Mouse (Mus musculus) CD8-positive naive resting alpha-beta T cell, adult 2 months (primary cell): ENCODE data around the gene Cbx6.

ENCODE experiments used
- DNase-seq, 2 experiments: peaks; one replicate each; pipeline ENCODE4 v3.0.0; 2022; ENCODE audit warnings: low read depth in 2 of 2, low spot score in 2 of 2

Gene Cbx6

DNA sequence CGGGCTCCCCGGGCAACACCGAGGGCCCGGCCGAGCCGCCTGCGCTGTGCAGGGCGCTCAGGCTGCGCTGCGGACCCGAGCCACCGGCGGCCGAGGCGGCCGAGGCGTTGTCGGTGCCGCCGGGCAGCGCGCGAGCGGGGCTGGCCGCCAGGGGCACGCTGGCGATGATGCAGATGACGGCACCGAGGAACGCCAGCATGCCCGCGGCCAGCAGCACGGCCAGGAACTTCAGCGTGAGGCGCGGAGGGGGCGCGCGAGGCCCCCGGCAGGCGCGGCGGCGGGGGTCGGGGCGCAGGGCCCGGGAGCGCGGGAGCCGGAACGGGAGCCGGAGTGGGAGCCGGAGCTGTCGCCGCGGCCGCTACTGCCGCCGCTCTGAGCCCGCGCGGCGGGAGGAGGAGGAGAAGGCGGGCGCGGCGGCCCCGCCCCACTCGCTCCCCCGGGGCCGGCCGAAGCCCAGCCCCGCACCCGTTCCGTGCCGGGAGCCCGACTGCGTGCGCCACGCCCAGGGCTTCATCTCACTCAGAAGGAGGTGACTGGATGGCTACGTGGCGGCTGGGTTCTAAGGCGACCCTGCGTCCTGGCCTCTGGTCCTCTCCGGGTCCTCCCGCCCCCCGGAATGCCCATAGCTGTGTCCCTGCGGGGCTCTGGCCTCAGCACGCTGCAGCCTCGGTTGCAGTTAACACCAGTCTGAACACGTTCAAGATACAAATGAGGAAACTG lies 30.0 kb downstream of the Cbx6 start, which contains the start of gene Nptxr:
Nptxr (minus strand) TSS at position 415 of the 720 bp plus-strand sequence.
- no peak for DNase-seq

DNA sequence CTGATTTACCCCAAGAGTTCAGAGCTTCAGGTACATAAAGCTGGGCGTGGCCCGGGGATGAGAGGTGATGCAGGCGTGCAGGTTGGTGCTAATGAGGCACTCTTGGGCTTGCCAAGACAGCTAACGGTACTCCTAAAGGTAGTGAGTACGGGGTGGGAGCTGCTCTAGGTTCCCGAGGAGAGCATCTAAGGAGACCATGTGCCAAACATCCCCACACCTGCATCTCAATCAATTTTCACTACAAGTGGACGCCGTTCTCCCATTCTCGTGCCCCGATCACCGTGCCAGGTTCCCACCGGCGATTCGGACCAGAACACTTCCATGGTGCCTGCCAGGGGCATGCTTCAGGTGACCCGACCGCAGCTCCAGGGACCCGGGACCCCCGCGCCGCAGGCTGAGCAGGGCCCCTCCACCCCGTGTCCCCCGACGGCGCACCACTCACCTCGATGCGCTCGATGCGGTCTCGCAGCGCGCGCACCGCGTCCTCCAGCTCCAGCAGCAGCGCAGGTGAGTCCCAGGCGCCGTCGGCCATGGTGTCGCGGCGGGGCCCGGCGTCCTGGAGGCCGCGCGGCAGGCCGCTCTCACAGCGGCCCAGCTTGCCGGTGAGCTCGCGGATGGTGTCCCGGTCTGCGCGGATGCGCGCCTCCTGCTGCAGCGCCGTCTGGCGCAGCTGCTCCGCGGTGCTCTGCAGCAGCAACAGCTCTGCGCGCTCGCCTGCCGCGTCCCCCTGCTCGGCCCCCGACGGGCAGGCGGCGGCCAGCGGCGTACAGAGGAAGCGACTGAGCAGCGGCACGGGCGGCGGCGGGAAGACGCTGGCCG lies 30.7 kb downstream of the Cbx6 start:
- DNase-seq, result no peak

DNA sequence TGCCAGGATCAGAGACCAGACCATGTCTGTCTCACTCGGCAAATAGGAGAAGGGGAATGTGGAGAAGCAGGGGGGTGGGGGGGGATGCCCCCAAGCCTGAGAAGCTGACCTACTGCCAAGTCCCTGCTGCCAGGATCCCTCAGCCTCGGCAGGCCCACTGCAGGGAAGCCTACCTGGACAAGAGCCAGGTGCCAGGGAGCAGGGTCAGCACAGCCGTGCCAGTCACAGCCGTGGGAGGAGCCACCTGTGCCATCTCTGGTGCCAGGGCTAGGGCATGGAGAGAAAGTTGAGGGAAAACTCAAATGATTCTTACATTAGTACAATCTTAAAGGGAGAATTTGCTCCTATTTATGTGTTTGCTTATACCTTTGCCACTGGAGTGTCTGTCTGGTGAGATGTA lies 32.2 kb downstream of the Cbx6 start:
- no peak for DNase-seq

DNA sequence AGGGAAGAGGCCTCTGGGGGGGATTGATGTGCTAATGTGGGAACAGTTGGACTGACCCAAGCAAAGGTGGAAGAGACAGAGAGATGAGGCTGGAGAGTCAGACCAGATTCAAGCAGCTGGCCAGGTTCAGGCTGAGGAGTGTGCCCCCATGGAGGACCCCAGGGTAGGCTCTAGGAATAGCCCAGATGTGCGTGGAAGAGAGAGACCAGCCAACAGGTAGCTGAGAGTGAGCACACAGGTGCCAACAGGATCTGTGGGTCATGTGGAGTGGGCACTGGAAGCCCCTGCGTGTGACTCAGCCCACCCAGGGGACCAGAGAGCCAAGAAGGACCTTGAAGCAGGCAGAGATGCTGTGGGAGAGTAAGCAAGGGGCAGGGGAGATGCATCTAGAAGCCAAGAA lies 32.8 kb downstream of the Cbx6 start:
- no peak for DNase-seq

DNA sequence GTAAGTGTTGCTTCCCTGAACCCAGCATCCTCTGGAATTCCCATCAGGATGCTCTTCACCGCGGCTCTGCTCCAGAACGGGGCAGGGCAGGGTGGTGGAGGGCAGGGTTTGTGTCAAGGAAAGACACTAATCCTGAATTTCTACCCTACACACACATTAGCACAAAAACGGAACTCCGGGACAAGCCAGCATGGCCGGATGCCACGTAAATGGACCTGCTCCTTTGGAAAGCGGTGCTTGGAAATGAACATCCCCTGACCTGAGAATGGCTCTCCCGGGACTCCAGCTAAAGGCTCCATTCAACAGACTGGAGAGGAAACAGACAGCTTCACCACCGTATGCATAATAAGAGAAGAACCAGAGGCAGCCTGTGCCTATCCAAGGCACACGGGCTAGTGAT lies 33.8 kb downstream of the Cbx6 start:
- DNase-seq, result no peak

DNA sequence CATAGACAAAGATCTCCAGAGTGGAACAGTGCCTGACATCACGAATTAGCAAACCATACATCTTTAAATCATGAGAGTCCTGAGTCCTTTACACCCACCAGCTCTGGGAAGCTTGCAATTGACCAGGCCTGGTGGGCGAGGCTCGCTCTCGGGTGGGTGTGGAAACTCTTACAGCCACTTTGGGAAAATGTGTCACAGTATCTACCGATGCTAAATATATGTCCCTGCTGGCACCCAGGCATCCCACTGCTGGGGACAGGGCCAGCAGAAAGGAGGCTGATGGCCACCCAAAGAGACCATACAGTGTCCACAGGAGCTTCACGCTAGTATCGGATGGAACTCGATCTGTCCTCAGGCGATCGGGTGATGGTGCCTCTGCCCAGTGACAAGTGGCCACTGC lies 35.9 kb downstream of the Cbx6 start:
- no peak for DNase-seq

DNA sequence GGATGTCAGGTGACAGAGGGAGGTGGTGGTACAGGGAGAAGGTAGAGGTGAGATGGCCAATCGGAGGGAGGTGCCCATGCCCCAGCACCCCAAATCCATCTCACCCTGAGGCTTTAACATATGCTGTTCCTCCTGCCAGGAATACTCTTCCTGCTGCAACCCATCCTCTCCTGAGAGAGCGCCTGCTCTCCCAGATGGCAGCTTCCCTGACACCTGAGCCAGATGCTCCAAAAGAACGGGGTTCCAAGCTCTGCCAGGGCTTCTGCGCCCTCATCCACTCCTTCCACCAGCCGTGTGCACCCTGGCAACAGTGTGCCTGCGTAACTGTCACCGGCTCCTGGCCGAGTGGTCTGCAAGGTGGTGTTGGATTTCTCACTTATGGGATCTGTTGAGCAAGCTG lies 36.8 kb downstream of the Cbx6 start:
- DNase-seq, result no peak

DNA sequence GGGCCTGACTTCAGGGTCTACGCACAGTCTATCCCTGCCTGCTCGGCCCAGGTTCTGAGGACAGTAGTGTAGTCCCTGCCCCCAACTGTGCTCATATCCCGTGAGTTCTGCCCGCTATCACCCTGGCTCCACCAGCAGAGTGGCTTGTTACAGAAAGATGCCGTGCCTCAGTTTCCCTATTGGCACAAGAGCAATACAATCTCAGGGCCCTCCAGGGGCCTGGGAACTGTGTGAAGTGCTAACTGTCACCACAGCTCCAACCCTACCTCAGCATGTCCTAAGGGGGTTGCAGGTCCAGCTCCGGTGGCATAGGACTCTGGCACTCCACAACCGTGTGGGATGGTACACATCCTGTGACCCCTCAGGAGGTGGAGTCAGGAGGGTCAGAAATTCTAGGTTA lies 37.4 kb downstream of the Cbx6 start:
- no peak for DNase-seq

DNA sequence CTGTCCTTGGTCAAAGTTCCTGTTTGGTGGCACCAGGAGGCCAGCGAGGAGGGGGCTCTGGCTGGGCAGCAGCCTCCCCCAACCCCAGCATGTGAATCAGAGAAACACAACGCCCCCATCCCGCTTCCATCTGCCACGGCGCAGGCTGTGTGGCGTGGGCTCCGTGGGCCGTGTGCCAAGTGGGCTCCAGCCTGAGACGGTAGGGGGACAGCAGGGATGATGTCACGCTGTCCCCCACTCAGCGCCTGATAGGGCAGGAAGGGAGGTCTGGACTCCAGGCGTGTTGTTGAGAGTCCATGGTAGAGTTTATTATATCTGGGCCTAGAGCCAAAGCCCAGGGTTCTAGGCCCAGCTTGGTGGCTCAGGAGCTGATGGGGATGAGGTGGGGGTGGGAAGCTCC lies 38.2 kb downstream of the Cbx6 start:
- no peak for DNase-seq

DNA sequence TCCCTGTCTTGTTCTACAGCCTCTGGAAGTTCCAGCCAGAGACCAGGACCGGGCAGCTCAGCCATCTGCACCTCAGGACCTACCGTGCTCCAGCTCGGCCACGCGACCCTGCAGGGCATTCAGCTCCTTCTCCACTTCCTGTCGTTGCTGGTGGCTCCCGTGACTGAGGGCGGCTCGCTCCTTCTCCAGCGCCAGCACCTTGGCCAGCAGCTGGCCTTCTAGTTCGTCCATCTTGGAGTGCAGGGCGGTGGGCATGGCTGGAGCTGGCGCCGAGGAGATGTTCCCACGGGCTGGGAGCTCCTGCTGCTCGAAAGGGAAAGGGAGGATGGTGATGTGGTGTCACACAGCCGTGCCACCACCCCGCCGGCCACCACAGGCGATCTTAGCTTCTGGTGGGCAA lies 40.3 kb downstream of the Cbx6 start:
- no peak for DNase-seq

DNA sequence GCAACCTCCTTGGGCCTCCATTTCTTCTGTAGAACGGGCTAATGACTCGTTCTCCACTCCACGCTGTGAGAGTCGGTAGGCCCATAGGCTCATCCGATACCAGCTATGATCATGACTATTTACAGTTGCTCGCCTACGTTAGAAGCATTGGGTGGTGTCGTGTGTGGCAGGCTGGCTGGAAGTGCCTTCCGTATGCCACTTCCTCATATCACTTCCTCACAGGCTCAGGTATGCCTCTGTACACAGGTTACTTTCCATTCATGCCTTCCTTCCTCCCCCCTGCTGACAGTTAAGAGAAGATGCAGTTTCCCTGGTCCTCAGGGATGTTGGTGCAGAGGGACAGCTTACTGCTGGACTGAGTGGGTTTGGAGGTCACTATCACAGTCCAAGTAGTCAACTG lies 41.4 kb downstream of the Cbx6 start:
- no peak for DNase-seq

DNA sequence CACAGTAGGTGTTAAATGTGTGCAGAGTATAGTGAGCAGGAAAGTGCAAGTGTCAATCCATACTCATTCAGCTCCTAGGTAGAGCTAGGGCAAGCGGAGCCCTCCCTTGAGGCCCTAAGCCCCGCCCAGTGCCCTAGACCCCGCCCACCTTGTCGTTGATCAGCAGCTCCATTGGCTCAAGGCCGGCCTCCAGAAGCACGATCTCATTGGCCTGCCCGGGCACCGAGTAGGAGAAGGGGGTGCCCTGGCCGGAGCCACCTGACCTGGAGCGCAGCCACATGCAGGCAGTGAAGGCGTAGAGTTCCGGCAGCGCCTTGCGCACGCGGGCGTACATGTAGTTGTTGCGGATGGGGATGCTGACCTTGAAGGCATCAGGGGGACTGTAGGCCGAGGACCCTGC lies 42.0 kb downstream of the Cbx6 start:
- DNase-seq, result no peak

DNA sequence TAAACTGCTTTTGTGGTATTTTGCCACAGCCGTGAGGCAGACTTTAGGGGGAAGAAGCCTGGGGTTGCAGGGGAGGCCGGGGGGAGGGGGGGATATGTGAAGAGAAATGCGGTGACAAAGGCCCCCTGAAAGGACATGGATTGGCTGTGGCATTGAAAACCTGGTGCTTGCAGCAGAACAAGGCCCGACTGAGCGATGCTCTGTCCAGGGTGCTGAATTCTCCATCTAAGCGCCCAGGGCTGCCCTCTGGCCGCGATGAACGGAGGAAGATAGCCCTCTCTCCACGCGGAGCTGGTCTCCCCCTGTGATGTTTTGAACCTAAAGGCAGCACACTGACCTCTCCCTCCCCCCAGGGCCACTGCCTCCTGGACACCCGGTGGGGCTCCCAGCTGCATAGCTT lies 43.0 kb downstream of the Cbx6 start:
- DNase-seq, result no peak

DNA sequence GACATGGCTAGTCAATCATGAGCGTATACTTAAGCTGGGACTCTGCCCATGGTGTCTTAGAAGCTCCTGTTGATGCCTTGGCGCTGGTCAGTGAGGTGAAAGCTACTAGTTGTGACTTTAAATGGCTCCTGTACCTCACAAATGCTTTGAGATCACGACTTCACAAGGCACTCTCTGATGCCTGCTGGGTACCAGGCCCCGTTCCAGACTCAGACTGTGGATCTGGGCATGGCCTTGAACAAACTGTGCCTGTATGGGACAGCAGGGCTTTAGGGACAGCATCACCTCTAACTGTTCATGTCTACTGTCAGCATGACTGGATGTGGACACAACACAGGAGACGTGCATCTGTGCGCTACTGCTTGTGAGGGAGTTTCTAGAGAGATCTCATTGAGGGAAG lies 43.6 kb downstream of the Cbx6 start:
- DNase-seq, result no peak

DNA sequence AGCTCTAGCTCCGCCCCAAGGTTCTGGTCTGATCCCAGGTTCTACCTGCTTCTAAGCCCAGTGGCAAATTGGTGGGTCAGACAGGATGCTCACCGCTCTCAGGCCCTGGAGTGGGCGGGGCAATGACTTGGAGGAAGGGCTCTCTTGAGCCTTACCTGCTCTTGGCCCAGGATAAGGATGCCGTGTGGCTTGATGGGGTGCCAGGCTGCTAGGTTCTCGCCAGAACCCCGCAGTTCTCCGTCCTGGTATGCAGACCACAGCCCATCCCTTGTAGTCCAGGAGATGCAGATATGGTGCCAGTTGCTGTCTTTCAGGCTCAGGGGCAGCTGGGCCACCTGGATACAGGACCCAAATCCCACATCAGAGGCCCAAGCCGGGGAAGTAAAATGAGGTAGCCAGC lies 44.4 kb downstream of the Cbx6 start:
- no peak for DNase-seq

DNA sequence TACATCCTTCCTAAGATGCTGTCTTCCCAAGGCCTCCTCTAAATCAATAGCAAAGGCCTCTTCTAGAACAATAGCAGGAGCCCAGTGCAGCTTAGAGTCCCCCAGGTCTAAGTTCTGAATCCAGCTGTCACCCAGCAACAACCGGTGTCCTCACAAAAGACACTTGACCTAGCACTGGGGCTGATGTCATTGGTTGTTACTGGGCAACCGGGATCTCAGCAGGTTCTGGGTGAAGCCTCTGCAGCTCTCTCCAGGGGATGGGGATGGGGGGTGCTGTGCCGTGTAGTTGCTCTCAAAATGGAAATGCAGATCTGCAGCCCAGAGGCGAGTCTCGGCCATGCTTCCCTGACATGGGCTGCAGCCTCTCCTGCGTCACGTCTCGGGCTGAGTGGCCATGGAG lies 46.7 kb downstream of the Cbx6 start:
- no peak for DNase-seq

DNA sequence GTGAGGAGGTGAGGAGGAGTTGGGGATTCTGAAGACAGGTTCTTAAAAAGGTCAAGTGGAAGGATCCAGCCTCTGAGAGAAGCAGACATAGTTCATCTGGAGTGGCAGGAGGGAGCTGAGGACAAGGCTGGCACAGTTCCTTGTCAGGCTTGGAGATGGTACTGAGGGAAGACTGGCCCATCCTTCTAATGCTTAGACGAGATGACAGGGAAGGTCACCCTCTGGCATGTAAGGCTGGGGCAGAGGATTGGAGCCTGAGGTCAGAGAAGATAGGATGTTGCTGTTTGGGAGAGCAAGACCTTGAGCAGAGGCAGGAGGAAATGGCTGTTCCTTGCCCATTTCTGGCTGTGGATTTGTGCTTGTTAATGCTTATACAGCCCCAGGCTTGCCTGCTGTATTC lies 49.4 kb downstream of the Cbx6 start:
- no peak for DNase-seq

DNA sequence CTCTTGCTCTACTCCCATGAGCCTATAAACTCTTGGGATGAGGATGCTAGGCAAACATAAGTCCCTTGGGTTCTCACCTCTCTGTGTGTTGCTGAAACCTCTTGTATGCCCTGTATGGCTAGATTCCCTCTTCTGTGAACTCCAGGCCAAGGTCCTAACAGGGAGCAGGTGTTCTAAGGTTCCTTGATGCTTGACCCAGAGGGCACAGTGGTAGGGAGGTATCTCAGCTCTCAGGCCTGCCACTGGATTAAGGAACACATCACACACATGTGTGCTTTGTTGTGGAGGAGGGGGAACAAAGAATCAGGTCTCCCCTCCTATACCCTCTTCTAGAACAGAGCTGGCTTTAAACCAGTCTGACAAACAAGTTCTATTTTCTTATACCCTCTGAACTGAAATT lies 56.7 kb downstream of the Cbx6 start, which contains the start of gene Dnal4:
Dnal4 (minus strand) TSS at position 101 of the 400 bp plus-strand sequence.
- DNase-seq, result no peak

DNA sequence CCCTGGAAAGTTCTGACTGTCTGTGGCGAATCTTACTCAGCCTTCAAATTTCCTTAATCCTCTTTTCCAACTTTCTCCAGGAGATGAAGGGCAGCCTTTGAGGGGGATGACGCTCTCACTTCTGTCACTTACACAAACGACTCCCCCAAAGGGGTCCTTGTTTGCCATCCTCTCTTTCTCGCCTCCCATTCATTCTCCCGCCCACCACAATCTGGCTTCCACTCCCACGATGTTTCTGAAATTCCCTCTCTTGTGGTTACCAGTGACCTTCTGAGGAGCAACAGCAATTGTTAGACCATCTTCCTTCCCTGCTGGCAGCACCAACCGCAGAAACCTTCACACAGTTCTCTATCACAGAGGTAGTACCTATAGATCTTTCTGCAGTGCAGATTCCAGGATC lies 58.8 kb downstream of the Cbx6 start:
- DNase-seq, result no peak

DNA sequence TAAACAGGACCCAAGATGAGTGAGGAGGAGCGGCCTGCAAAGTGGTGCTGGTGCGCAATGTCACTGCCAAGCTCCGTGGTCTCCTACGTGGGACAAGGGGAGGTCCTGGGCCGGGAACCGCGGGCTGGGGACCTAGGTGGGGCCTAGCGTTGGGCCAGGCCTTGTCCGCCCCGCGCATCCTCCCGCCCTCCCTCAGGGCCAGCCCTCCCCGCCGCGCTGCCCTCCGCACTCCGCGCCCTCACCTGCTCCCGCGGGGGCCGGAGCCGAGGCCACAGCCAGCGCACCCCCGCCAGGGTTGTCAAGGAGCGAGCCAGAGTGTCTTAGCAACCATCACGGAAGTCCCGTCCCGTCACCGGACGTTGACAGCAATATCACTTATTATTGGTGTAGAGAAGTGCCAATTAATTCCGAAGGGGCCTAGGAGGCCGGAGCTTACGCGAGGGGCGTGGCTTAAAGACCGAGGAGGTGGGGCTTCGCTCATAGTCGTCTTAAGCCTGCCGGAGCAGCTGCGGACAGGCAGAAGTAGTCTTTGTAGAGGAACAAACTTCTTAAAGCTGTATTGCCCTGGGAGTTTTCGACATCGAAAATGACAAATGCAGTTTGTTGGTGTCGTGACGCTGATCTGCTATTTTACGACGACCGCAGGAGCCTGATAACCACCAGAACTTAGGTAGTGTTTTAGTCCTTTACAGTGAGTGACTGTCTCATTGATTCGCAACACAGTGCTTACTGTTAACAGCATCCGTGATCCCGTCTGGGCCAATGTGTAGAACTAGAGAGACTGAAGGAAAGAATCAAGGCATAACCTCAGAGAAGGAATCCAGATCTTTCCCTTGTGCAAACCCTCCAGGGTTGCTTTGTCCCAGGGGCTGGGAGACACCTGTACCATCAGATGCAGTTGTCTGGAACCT lies 60.1 kb downstream of the Cbx6 start:
- DNase-seq, result peak; percentile 94 to 97
